Mouse (Mus musculus): Measurements from ENCODE around the gene Ccdc87.
A peak's percentile ranks its signal among the peaks of the same experiment; 100 is the strongest.

DNA sequence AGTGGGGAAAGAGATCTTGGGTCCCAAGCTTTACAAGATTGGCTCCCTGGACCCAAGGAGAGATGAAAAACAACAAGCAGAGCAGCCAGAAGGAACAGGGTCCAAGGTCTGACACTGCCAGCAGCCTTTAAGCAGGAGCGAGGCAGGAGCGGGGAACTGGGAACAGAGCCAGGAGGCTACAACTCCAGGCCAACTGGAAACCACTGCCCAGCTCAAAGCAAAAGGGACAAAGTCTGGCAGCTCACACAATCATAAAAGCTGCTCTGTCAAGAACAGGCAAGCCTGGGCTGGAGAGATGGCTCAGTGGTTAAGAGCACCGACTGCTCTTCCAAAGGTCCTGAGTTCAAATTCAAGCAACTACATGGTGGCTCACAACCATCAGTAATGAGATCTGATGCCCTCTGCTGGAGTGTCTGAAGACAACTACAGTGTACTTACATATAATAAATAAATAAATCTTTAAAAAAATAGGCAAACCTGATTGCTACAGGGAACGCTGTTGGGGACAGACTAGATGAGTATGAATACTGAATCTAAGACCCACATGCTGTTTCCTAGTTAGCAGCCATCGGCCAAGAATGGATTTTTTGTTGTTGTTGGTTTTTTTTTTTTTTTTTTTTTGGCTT is 18.4 kb upstream of the Ccdc87 start:
- TF ChIP-seq ZKSCAN1 (IDR thresholded peaks at IDR 0.05; ENCODE audit: borderline replicate concordance, low read depth, low read length) (no peak), UBTF (IDR thresholded peaks at IDR 0.05; ENCODE audit: low read depth, low read length) (no peak), MXI1 (IDR thresholded peaks at IDR 0.05; ENCODE audit: low read depth, low read length) (no peak), HCFC1 (IDR thresholded peaks at IDR 0.05; ENCODE audit: low read depth, low read length) (no peak), EP300 (IDR thresholded peaks at IDR 0.05; ENCODE audit: low read length) (no peak), CTCF (conservative IDR thresholded peaks at IDR 0.05 in 1 of 2, IDR thresholded peaks at IDR 0.05 in 1 of 2; ENCODE audit: low read depth in 2 of 2, low read length in 2 of 2) (peak in 1 of 2 experiments; percentile 31; a peak in 1 of 4 replicates), ETS1 (conservative IDR thresholded peaks at IDR 0.05; ENCODE audit: low read depth, low read length) (no peak), GABPA (IDR thresholded peaks at IDR 0.05; ENCODE audit: insufficient replicate concordance, low read depth, low read length) (no peak), POLR2A (IDR thresholded peaks at IDR 0.05; ENCODE audit: low read depth, low read length) (no peak), MEF2A (IDR thresholded peaks at IDR 0.05; ENCODE audit: borderline replicate concordance, low read depth, low read length) (no peak), POLR2AphosphoS2 (IDR thresholded peaks at IDR 0.05; ENCODE audit: low read depth, low read length) (no peak), ZC3H11A (IDR thresholded peaks at IDR 0.05; ENCODE audit: low read depth, low read length) (no peak)

Data from CH12.LX (cell line).